Mouse (Mus musculus): Measurements from ENCODE around the gene Irs1. TPM values are rescaled to one million over a fixed set of nuclear protein-coding genes. Genes with fewer than 3 reads are reported as not detected.

The Irs1 gene
- polyA plus RNA-seq, 1 experiment = 3.9 TPM

DNA sequence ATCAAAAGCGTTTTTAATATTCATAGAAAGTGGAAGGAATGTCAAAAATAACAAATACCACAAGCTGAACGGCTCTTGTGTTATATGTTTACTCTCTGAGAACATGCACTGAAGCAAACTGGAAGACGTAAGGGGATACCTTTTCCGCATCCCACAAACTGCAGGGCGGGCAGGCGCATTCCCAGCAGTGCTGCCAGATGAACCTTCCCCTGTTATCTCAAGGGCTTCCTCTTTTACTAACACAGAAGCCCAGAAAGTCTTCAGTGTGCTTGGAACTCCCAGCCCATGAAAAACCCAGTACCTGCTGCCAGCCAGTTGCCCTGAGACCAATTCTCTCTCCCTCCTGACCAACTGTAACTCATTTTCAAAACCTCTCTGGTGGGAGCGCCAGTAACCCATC lies 90.6 kb downstream of the Irs1 start:
- Histone ChIP-seq H3K79me2 (ENCODE audit: control insufficient read depth, insufficient read depth) (no peaks in the 10 kb centered on the region), H3ac (ENCODE audit: control insufficient read depth, insufficient read length) (no peak overlapping the region), H3K4me2 (ENCODE audit: low read depth) (peak overlapping the region; percentile 47), H3K4me3 (no peak overlapping the region), H3K27me3 (ENCODE audit: control insufficient read depth, insufficient read depth, insufficient read length) (no peaks in the 10 kb centered on the region), H3K36me3 (ENCODE audit: control insufficient read depth, insufficient read depth) (no peaks in the 10 kb centered on the region)
- TF ChIP-seq TCF12 (IDR thresholded peaks at IDR 0.05; ENCODE audit: insufficient read depth, poor library complexity, severe bottlenecking) (no peak), POLR2AphosphoS2 (IDR thresholded peaks at IDR 0.05; ENCODE audit: insufficient read length, low read depth) (no peak), CEBPB (IDR thresholded peaks at IDR 0.05; ENCODE audit: insufficient read depth, poor library complexity, severe bottlenecking) (no peak), MYOD1 (IDR thresholded peaks at IDR 0.05; ENCODE audit: control insufficient read depth in 1 of 3, insufficient read length in 2 of 3, low read depth in 2 of 3) (peak in 1 of 3 experiments; percentile 12), MYOG (IDR thresholded peaks at IDR 0.05; ENCODE audit: control insufficient read depth in 1 of 3, insufficient read depth in 1 of 3, insufficient read length in 2 of 3, low read depth in 2 of 3) (peak in 1 of 3 experiments; percentile 14)

DNA sequence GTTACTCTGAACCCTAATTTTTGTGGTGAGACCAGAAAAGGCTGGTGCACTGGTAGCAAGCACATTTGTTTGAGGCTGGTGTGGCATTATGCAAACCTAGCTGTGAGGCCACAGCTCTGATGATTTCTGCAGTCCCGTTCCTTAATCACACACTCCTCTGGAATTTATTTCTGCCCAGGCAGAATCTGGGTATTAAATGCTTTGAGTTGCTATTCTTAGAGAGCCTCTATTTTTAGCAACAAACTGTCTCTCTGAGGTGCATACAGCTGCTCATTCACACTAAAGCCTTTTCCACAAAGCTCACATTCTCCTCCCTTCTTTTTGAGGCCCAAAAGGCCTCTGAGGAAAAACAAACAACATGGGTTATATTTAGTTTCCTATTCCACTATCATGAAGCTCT lies 91.3 kb downstream of the Irs1 start:
- no peak for TF ChIP-seq TCF3 (IDR thresholded peaks at IDR 0.05; ENCODE audit: insufficient read length, low read depth)
- 0 out of 2 replicates have a peak, but pooled peaks have one; percentile 54 for TF ChIP-seq CEBPB (IDR thresholded peaks at IDR 0.05; ENCODE audit: insufficient read depth, poor library complexity, severe bottlenecking)
- TF ChIP-seq USF1 (IDR thresholded peaks at IDR 0.05; ENCODE audit: low read depth) = no peak
- TF ChIP-seq MAX (IDR thresholded peaks at IDR 0.05; ENCODE audit: low read depth) = no peak
- TF ChIP-seq MYOD1 (IDR thresholded peaks at IDR 0.05; ENCODE audit: control insufficient read depth in 1 of 3, insufficient read length in 2 of 3, low read depth in 2 of 3) = peak in 2 of 3 experiments; percentile 15 to 55
- TF ChIP-seq POLR2A (IDR thresholded peaks at IDR 0.05; ENCODE audit: insufficient read length, low read depth) = no peak
- TF ChIP-seq MYOG (IDR thresholded peaks at IDR 0.05; ENCODE audit: control insufficient read depth in 1 of 3, insufficient read depth in 1 of 3, insufficient read length in 2 of 3, low read depth in 2 of 3) = peak in 1 of 3 experiments; percentile 86
- no peak for TF ChIP-seq E2F4 (IDR thresholded peaks at IDR 0.05; ENCODE audit: insufficient read depth)
- TF ChIP-seq SRF (IDR thresholded peaks at IDR 0.05; ENCODE audit: control insufficient read depth, insufficient read length, low read depth) = no peak
- peak; percentile 13 for TF ChIP-seq TCF12 (IDR thresholded peaks at IDR 0.05; ENCODE audit: insufficient read depth, poor library complexity, severe bottlenecking)
- TF ChIP-seq REST (IDR thresholded peaks at IDR 0.05; ENCODE audit: insufficient read depth, insufficient read length) = no peak
- no peak for TF ChIP-seq POLR2AphosphoS2 (IDR thresholded peaks at IDR 0.05; ENCODE audit: insufficient read length, low read depth)
- Histone ChIP-seq H3K36me3 (ENCODE audit: control insufficient read depth, insufficient read depth) (no peaks in the 10 kb centered on the region), H3K27me3 (ENCODE audit: control insufficient read depth, insufficient read depth, insufficient read length) (no peaks in the 10 kb centered on the region), H3K4me3 (no peak overlapping the region), H3ac (ENCODE audit: control insufficient read depth, insufficient read length) (no peak overlapping the region), H3K4me2 (ENCODE audit: low read depth) (peak overlapping the region; percentile 47), H3K79me2 (ENCODE audit: control insufficient read depth, insufficient read depth) (no peaks in the 10 kb centered on the region)

GRCm38 (mm10) chr1:82191579-82191978 lies 99.6 kb downstream of the Irs1 start:
- Histone ChIP-seq H3K4me3 (no peak overlapping the region), H3K4me2 (ENCODE audit: low read depth) (no peak overlapping the region), H3K79me2 (ENCODE audit: control insufficient read depth, insufficient read depth) (no peaks in the 10 kb centered on the region), H3K36me3 (ENCODE audit: control insufficient read depth, insufficient read depth) (no peaks in the 10 kb centered on the region), H3K27me3 (ENCODE audit: control insufficient read depth, insufficient read depth, insufficient read length) (no peaks in the 10 kb centered on the region), H3ac (ENCODE audit: control insufficient read depth, insufficient read length) (no peak overlapping the region)
- TF ChIP-seq TCF12 (IDR thresholded peaks at IDR 0.05; ENCODE audit: insufficient read depth, poor library complexity, severe bottlenecking) (no peak), USF1 (IDR thresholded peaks at IDR 0.05; ENCODE audit: low read depth) (no peak), MAX (IDR thresholded peaks at IDR 0.05; ENCODE audit: low read depth) (no peak), POLR2A (IDR thresholded peaks at IDR 0.05; ENCODE audit: insufficient read length, low read depth) (no peak), POLR2AphosphoS2 (IDR thresholded peaks at IDR 0.05; ENCODE audit: insufficient read length, low read depth) (no peak), E2F4 (IDR thresholded peaks at IDR 0.05; ENCODE audit: insufficient read depth) (no peak), SRF (IDR thresholded peaks at IDR 0.05; ENCODE audit: control insufficient read depth, insufficient read length, low read depth) (no peak), TCF3 (IDR thresholded peaks at IDR 0.05; ENCODE audit: insufficient read length, low read depth) (no peak)

- H3K79me2 ChIP-seq (ENCODE audit: control insufficient read depth, insufficient read depth) = no peaks in the 10 kb centered on the region
- no peak for TF ChIP-seq MYOG (IDR thresholded peaks at IDR 0.05; ENCODE audit: control insufficient read depth in 1 of 3, insufficient read depth in 1 of 3, insufficient read length in 2 of 3, low read depth in 2 of 3)
- TF ChIP-seq MYOD1 (IDR thresholded peaks at IDR 0.05; ENCODE audit: control insufficient read depth in 1 of 3, insufficient read length in 2 of 3, low read depth in 2 of 3) = peak in 1 of 3 experiments; percentile 8
- TF ChIP-seq USF1 (IDR thresholded peaks at IDR 0.05; ENCODE audit: low read depth) = no peak
- no peak for TF ChIP-seq SRF (IDR thresholded peaks at IDR 0.05; ENCODE audit: control insufficient read depth, insufficient read length, low read depth)
- no peak for TF ChIP-seq TCF3 (IDR thresholded peaks at IDR 0.05; ENCODE audit: insufficient read length, low read depth)
- H3K4me3 ChIP-seq = no peak overlapping the region
- no peaks in the 10 kb centered on the region for H3K36me3 ChIP-seq (ENCODE audit: control insufficient read depth, insufficient read depth)
- no peak overlapping the region for H3ac ChIP-seq (ENCODE audit: control insufficient read depth, insufficient read length)
- H3K27me3 ChIP-seq (ENCODE audit: control insufficient read depth, insufficient read depth, insufficient read length) = no peaks in the 10 kb centered on the region
- peak overlapping the region; percentile 49 for H3K4me2 ChIP-seq (ENCODE audit: low read depth)
Observed at GRCm38 (mm10) chr1:82189516-82189915, 101.7 kb downstream of the Irs1 start.

- Histone ChIP-seq H3K79me2 (ENCODE audit: control insufficient read depth, insufficient read depth) (no peaks in the 10 kb centered on the region), H3K27me3 (ENCODE audit: control insufficient read depth, insufficient read depth, insufficient read length) (no peaks in the 10 kb centered on the region), H3K4me2 (ENCODE audit: low read depth) (no peak overlapping the region), H3K36me3 (ENCODE audit: control insufficient read depth, insufficient read depth) (no peaks in the 10 kb centered on the region), H3ac (ENCODE audit: control insufficient read depth, insufficient read length) (no peak overlapping the region), H3K4me3 (no peak overlapping the region)
- TF ChIP-seq POLR2AphosphoS2 (IDR thresholded peaks at IDR 0.05; ENCODE audit: insufficient read length, low read depth) (no peak), MYOD1 (IDR thresholded peaks at IDR 0.05; ENCODE audit: control insufficient read depth in 1 of 3, insufficient read length in 2 of 3, low read depth in 2 of 3) (no peak), MAX (IDR thresholded peaks at IDR 0.05; ENCODE audit: low read depth) (no peak), POLR2A (IDR thresholded peaks at IDR 0.05; ENCODE audit: insufficient read length, low read depth) (no peak), CEBPB (IDR thresholded peaks at IDR 0.05; ENCODE audit: insufficient read depth, poor library complexity, severe bottlenecking) (no peak), SRF (IDR thresholded peaks at IDR 0.05; ENCODE audit: control insufficient read depth, insufficient read length, low read depth) (no peak), E2F4 (IDR thresholded peaks at IDR 0.05; ENCODE audit: insufficient read depth) (no peak), TCF12 (IDR thresholded peaks at IDR 0.05; ENCODE audit: insufficient read depth, poor library complexity, severe bottlenecking) (no peak), TCF3 (IDR thresholded peaks at IDR 0.05; ENCODE audit: insufficient read length, low read depth) (no peak), MYOG (IDR thresholded peaks at IDR 0.05; ENCODE audit: control insufficient read depth in 1 of 3, insufficient read depth in 1 of 3, insufficient read length in 2 of 3, low read depth in 2 of 3) (no peak), REST (IDR thresholded peaks at IDR 0.05; ENCODE audit: insufficient read depth, insufficient read length) (no peak), USF1 (IDR thresholded peaks at IDR 0.05; ENCODE audit: low read depth) (no peak)
Observed at GRCm38 (mm10) chr1:82188549-82189231, 102.5 kb downstream of the Irs1 start.

Data from myocyte (in vitro differentiated cells).